Mouse (Mus musculus): Measurements from ENCODE around the gene Anks3. TPM values are rescaled to one million over a fixed set of nuclear protein-coding genes. Genes with fewer than 3 reads are reported as not detected.

Gene Anks3
- polyA plus RNA-seq, 1 experiment from 2014 or later: 31.8 TPM

- no peak within 1 kb of the TSS for H3K4me2 ChIP-seq
- no peak within 1 kb of the TSS for H3K4me3 ChIP-seq (ENCODE audit: low read depth, low read length)
- H3K9me3 ChIP-seq (replicated peaks; ENCODE audit: control insufficient read depth, low read length): no peaks in the 10 kb centered on the region
- H3K36me3 ChIP-seq (ENCODE audit: control insufficient read depth, insufficient read depth, low read length): no peaks in the 10 kb centered on the region
- 0 out of 2 replicates have a peak, but pooled peaks have one; percentile 20 for ATAC-seq (replicated peaks; ENCODE audit: insufficient number of reproducible peaks, low FRiP score, low TSS enrichment)
- 49% methylated on average over 5 of the region's 5 CpGs for whole genome bisulfite sequencing (ENCODE audit: insufficient replicate concordance)
- H3K9ac ChIP-seq (ENCODE audit: low read depth, low read length): peak within 1 kb of the TSS; percentile 22; the same call in 1 of the 2 replicates
- no peaks in the 10 kb centered on the region for H3K27me3 ChIP-seq (ENCODE audit: control insufficient read depth, insufficient read depth, low read length)
- H3K27ac ChIP-seq (ENCODE audit: low read depth, low read length): no peak within 1 kb of the TSS
- H3K4me1 ChIP-seq (ENCODE audit: control insufficient read depth, insufficient read depth, low read length): 0 out of 2 replicates have a peak, but pooled peaks cover 6% of the 10 kb centered on the region
Observed at GRCm38 (mm10) chr16:5007067-5007466, 43.1 kb upstream of the Anks3 start, which contains the start of gene Smim22. Gene Smim22 (plus strand): TSS chr16:5007288.

DNA sequence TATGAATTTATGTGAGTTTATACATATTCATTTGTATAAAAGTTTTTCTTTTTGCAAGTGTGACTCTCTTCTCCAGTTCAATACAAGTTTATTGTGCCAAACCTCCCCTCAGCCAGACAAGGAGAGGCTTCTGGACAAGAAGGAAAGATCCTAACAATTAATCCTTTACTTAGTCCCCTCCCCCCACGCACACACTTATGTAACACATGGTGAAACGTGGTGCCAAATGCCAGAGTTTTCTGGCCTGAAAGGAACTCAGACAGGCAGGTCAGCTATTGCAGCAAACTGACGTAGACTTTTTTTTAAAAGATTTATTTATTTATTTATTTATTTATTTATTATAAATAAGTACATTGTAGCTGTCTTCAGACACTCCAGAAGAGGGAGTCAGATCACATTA lies 36.6 kb upstream of the Anks3 start:
- Histone ChIP-seq H3K36me3 (ENCODE audit: control insufficient read depth, insufficient read depth, low read length) (no peaks in the 10 kb centered on the region), H3K9me3 (replicated peaks; ENCODE audit: control insufficient read depth, low read length) (no peaks in the 10 kb centered on the region), H3K27ac (ENCODE audit: low read depth, low read length) (no peak overlapping the region), H3K27me3 (ENCODE audit: control insufficient read depth, insufficient read depth, low read length) (no peaks in the 10 kb centered on the region), H3K9ac (ENCODE audit: low read depth, low read length) (no peak overlapping the region), H3K4me2 (no peak overlapping the region), H3K4me3 (ENCODE audit: low read depth, low read length) (no peak overlapping the region), H3K4me1 (ENCODE audit: control insufficient read depth, insufficient read depth, low read length) (0 out of 2 replicates have a peak, but pooled peaks cover 2% of the 10 kb centered on the region)
- ATAC-seq (replicated peaks; ENCODE audit: insufficient number of reproducible peaks, low FRiP score, low TSS enrichment): no peak
- WGBS (ENCODE audit: insufficient replicate concordance): 71% methylated on average over 3 of the region's 3 CpGs

GRCm38 (mm10) chr16:4998984-4999383 lies 35.0 kb upstream of the Anks3 start:
- no peak overlapping the region for H3K9ac ChIP-seq (ENCODE audit: low read depth, low read length)
- WGBS (ENCODE audit: insufficient replicate concordance): 65% methylated on average over 1 of the region's 1 CpGs
- H3K27ac ChIP-seq (ENCODE audit: low read depth, low read length): no peak overlapping the region
- no peak overlapping the region for H3K4me2 ChIP-seq
- H3K36me3 ChIP-seq (ENCODE audit: control insufficient read depth, insufficient read depth, low read length): no peaks in the 10 kb centered on the region
- H3K27me3 ChIP-seq (ENCODE audit: control insufficient read depth, insufficient read depth, low read length): no peaks in the 10 kb centered on the region
- ATAC-seq (replicated peaks; ENCODE audit: insufficient number of reproducible peaks, low FRiP score, low TSS enrichment): no peak
- 0 out of 2 replicates have a peak, but pooled peaks cover 2% of the 10 kb centered on the region for H3K4me1 ChIP-seq (ENCODE audit: control insufficient read depth, insufficient read depth, low read length)
- no peak overlapping the region for H3K4me3 ChIP-seq (ENCODE audit: low read depth, low read length)
- H3K9me3 ChIP-seq (replicated peaks; ENCODE audit: control insufficient read depth, low read length): no peaks in the 10 kb centered on the region

DNA sequence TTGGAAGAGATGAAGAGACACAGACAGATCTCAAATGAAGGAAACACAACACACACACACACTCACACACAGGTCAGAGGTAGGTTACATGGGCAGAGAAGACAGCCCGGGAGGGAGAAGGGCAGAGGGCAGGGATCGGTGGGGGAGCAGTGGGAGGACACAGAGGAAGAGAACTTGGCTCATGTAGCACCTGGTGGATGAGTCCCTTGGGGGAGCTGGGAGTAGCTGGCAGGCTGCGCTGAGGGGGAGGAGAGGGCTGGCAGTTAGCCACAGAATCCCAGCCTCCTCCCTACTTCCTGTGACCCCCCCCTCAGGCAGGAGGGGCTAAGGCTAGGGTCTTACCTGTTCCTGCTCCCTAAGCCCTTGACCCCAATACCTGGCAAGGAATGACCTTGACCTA lies 33.5 kb upstream of the Anks3 start, which contains the start of gene Sept12:
Gene Sept12, minus strand, starts transcription at position 300 of the 400 bp plus-strand sequence.
- Histone ChIP-seq H3K27ac (ENCODE audit: low read depth, low read length) (no peak within 1 kb of the TSS), H3K4me1 (ENCODE audit: control insufficient read depth, insufficient read depth, low read length) (0 out of 2 replicates have a peak, but pooled peaks cover 2% of the 10 kb centered on the region), H3K4me2 (no peak within 1 kb of the TSS), H3K36me3 (ENCODE audit: control insufficient read depth, insufficient read depth, low read length) (no peaks in the 10 kb centered on the region), H3K4me3 (ENCODE audit: low read depth, low read length) (no peak within 1 kb of the TSS), H3K9ac (ENCODE audit: low read depth, low read length) (no peak within 1 kb of the TSS), H3K9me3 (replicated peaks; ENCODE audit: control insufficient read depth, low read length) (no peaks in the 10 kb centered on the region), H3K27me3 (ENCODE audit: control insufficient read depth, insufficient read depth, low read length) (no peaks in the 10 kb centered on the region)
- ATAC-seq (replicated peaks; ENCODE audit: insufficient number of reproducible peaks, low FRiP score, low TSS enrichment): no peak
- WGBS (ENCODE audit: insufficient replicate concordance): 50% methylated on average over 2 of the region's 3 CpGs

GRCm38 (mm10) chr16:4993276-4993675 lies 29.3 kb upstream of the Anks3 start:
- WGBS (ENCODE audit: insufficient replicate concordance): 76% methylated on average over 4 of the region's 4 CpGs

GRCm38 (mm10) chr16:4984717-4985116 lies 20.7 kb upstream of the Anks3 start:
- H3K9ac ChIP-seq (ENCODE audit: low read depth, low read length): no peak overlapping the region
- H3K27me3 ChIP-seq (ENCODE audit: control insufficient read depth, insufficient read depth, low read length): no peaks in the 10 kb centered on the region
- no peak for ATAC-seq (replicated peaks; ENCODE audit: insufficient number of reproducible peaks, low FRiP score, low TSS enrichment)
- no peak overlapping the region for H3K4me3 ChIP-seq (ENCODE audit: low read depth, low read length)
- WGBS (ENCODE audit: insufficient replicate concordance): 89% methylated on average over 12 of the region's 12 CpGs
- H3K4me2 ChIP-seq: no peak overlapping the region
- no peaks in the 10 kb centered on the region for H3K36me3 ChIP-seq (ENCODE audit: control insufficient read depth, insufficient read depth, low read length)
- no peak overlapping the region for H3K27ac ChIP-seq (ENCODE audit: low read depth, low read length)
- no peaks in the 10 kb centered on the region for H3K9me3 ChIP-seq (replicated peaks; ENCODE audit: control insufficient read depth, low read length)
- H3K4me1 ChIP-seq (ENCODE audit: control insufficient read depth, insufficient read depth, low read length): no peaks in the 10 kb centered on the region

More at GRCm38 (mm10) chr16:4993276-4993675, 29.3 kb upstream of the Anks3 start:
- no peaks in the 10 kb centered on the region for H3K27me3 ChIP-seq (ENCODE audit: control insufficient read depth, insufficient read depth, low read length)
- no peak overlapping the region for H3K27ac ChIP-seq (ENCODE audit: low read depth, low read length)
- 0 out of 2 replicates have a peak, but pooled peaks cover 2% of the 10 kb centered on the region for H3K4me1 ChIP-seq (ENCODE audit: control insufficient read depth, insufficient read depth, low read length)
- no peak for ATAC-seq (replicated peaks; ENCODE audit: insufficient number of reproducible peaks, low FRiP score, low TSS enrichment)
- H3K9ac ChIP-seq (ENCODE audit: low read depth, low read length): no peak overlapping the region
- H3K9me3 ChIP-seq (replicated peaks; ENCODE audit: control insufficient read depth, low read length): no peaks in the 10 kb centered on the region
- H3K4me2 ChIP-seq: no peak overlapping the region
- no peak overlapping the region for H3K4me3 ChIP-seq (ENCODE audit: low read depth, low read length)
- no peaks in the 10 kb centered on the region for H3K36me3 ChIP-seq (ENCODE audit: control insufficient read depth, insufficient read depth, low read length)

GRCm38 (mm10) chr16:4979755-4980380 lies 15.9 kb upstream of the Anks3 start:
- Histone ChIP-seq H3K4me1 (ENCODE audit: control insufficient read depth, insufficient read depth, low read length) (peaks cover 10% of the 10 kb centered on the region), H3K36me3 (ENCODE audit: control insufficient read depth, insufficient read depth, low read length) (no peaks in the 10 kb centered on the region), H3K27me3 (ENCODE audit: control insufficient read depth, insufficient read depth, low read length) (no peaks in the 10 kb centered on the region), H3K27ac (ENCODE audit: low read depth, low read length) (no peak overlapping the region), H3K4me2 (no peak overlapping the region), H3K9ac (ENCODE audit: low read depth, low read length) (no peak overlapping the region), H3K4me3 (ENCODE audit: low read depth, low read length) (no peak overlapping the region), H3K9me3 (replicated peaks; ENCODE audit: control insufficient read depth, low read length) (no peaks in the 10 kb centered on the region)
- no peak for ATAC-seq (replicated peaks; ENCODE audit: insufficient number of reproducible peaks, low FRiP score, low TSS enrichment)
- WGBS (ENCODE audit: insufficient replicate concordance): 78% methylated on average over 4 of the region's 4 CpGs

GRCm38 (mm10) chr16:4978275-4979051 lies 14.5 kb upstream of the Anks3 start:
- Histone ChIP-seq H3K4me3 (ENCODE audit: low read depth, low read length) (no peak overlapping the region), H3K4me1 (ENCODE audit: control insufficient read depth, insufficient read depth, low read length) (peaks cover 10% of the 10 kb centered on the region), H3K27me3 (ENCODE audit: control insufficient read depth, insufficient read depth, low read length) (no peaks in the 10 kb centered on the region), H3K9me3 (replicated peaks; ENCODE audit: control insufficient read depth, low read length) (no peaks in the 10 kb centered on the region), H3K36me3 (ENCODE audit: control insufficient read depth, insufficient read depth, low read length) (no peaks in the 10 kb centered on the region), H3K9ac (ENCODE audit: low read depth, low read length) (no peak overlapping the region), H3K4me2 (no peak overlapping the region), H3K27ac (ENCODE audit: low read depth, low read length) (peak overlapping the region; percentile 60; the same call in 1 of the 2 replicates)
- 34% methylated on average over 5 of the region's 5 CpGs for WGBS (ENCODE audit: insufficient replicate concordance)
- ATAC-seq (replicated peaks; ENCODE audit: insufficient number of reproducible peaks, low FRiP score, low TSS enrichment): 0 out of 2 replicates have a peak, but pooled peaks have one; percentile 56
